In the genomic region with DNA sequence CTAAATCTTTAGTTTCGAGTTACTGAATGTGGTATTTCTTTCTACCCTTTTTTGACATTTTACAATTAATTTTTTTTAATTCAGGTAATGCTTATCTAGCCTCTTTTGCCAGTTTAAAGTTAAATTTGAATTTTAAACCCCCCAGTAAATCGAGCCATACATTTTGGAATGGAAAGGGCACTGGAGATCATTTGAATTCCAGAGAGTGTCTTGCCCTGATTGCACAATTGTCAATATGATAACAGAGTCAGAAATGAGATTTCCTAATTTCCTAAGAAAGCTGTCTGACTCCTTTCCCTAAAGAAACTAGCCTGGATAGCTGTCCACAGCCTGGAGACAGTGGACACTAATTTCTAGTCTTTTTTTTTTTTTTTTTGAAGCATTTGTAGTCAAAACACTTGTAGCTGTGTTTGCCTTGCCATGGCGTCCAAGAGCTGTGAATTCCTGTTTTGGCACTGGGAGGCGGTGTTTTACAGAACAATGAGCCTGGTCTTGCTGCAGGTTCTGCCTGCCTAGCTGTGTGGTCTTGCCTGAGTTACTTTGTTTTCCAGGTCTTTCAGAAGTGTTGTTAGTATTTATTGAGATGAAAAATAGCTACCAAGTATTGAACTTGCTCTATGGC, we compare ENCODE assay signal across 8 mouse cellular contexts. TPM values are rescaled to one million over a fixed set of nuclear protein-coding genes. Genes with fewer than 3 reads are reported as not detected.
DNase-seq lines count a peak whose midpoint lies in the region; ATAC-seq and TF ChIP-seq lines count a peak whose summit lies in the region.

No protein-coding gene starts in this region.

- peaks cover 60% of the 10 kb centered on the region for H3K79me2 ChIP-seq in C2C12 (ENCODE audit: control insufficient read depth, insufficient read depth)

- no peak overlapping the region for H3K9ac ChIP-seq in embryonic facial prominence, embryonic 13.5 days
- H3K9ac ChIP-seq in lung, embryonic 16.5 days (ENCODE audit: low read length), result no peak overlapping the region

- in situ Hi-C loops in Patski (cut with MboI; ENCODE audit: low pct_unique_long_range_greater_than_20kb), result no loop called here

- no peak for TF ChIP-seq CTCF in C2C12 (IDR thresholded peaks at IDR 0.05; ENCODE audit: control insufficient read depth, insufficient read depth, insufficient read length)
- peak; percentile 79 for TF ChIP-seq CTCF in Patski (IDR thresholded peaks at IDR 0.05)
- TF ChIP-seq CTCF in layer of hippocampus, adult 2 months (conservative IDR thresholded peaks at IDR 0.05), result peak; percentile 78

- intact Hi-C loops in heart, postnatal 10 days (cut with DNase I), result loop anchor here (1.0 kb wide), 1 partner anchor 75 kb away; no protein-coding TSS in a partner anchor

- H3K27me3 ChIP-seq in C2C12 (ENCODE audit: control insufficient read depth, insufficient read depth, insufficient read length) (no peaks in the 10 kb centered on the region), Patski (no peaks in the 10 kb centered on the region)
- H3K27me3 ChIP-seq in embryonic facial prominence, embryonic 13.5 days, result no peaks in the 10 kb centered on the region
- no peaks in the 10 kb centered on the region for H3K27me3 ChIP-seq in lung, embryonic 16.5 days (ENCODE audit: control insufficient read depth, insufficient read depth, low read depth, low read length)

- no peak overlapping the region for H3ac ChIP-seq in C2C12 (ENCODE audit: control insufficient read depth, insufficient read length, low read depth)

- H3K27ac ChIP-seq in embryonic facial prominence, embryonic 13.5 days, result no peak overlapping the region
- H3K27ac ChIP-seq in layer of hippocampus, adult 2 months, result peak overlapping the region; percentile 100
- H3K27ac ChIP-seq in lung, embryonic 16.5 days (ENCODE audit: low read length), result peak overlapping the region; percentile 98

- 60% methylated on average over 4 of the region's 4 CpGs for WGBS in embryonic facial prominence, embryonic 13.5 days
- WGBS in lung, embryonic 16.5 days, result 37% methylated on average over 4 of the region's 4 CpGs

- peak; percentile 28 for ATAC-seq in Patski
- no peak for ATAC-seq in embryonic facial prominence, embryonic 13.5 days (ENCODE audit: insufficient number of reproducible peaks, insufficient read depth, low FRiP score, low TSS enrichment, low read depth)
- no peak for ATAC-seq in lung, embryonic 16.5 days (ENCODE audit: low read depth)

- peak overlapping the region; percentile 69 for H3K4me2 ChIP-seq in embryonic facial prominence, embryonic 13.5 days
- peak overlapping the region; percentile 75 for H3K4me2 ChIP-seq in lung, embryonic 16.5 days (ENCODE audit: low read depth, low read length)

- no peak overlapping the region for H3K4me3 ChIP-seq in C2C12 (ENCODE audit: insufficient read depth, poor library complexity, severe bottlenecking)
- H3K4me3 ChIP-seq in embryonic facial prominence, embryonic 13.5 days, result no peak overlapping the region
- H3K4me3 ChIP-seq in layer of hippocampus, adult 2 months, result peak overlapping the region; percentile 85
- H3K4me3 ChIP-seq in lung, embryonic 16.5 days (ENCODE audit: low read length), result 0 out of 2 replicates have a peak overlapping the region, but pooled peaks have one; percentile 4

- peaks cover 22% of the 10 kb centered on the region for H3K79me3 ChIP-seq in C2C12 (ENCODE audit: low read depth)

- no peaks in the 10 kb centered on the region for H3K9me3 ChIP-seq in embryonic facial prominence, embryonic 13.5 days
- H3K9me3 ChIP-seq in lung, embryonic 16.5 days (ENCODE audit: control insufficient read depth, low read length), result no peaks in the 10 kb centered on the region

- peaks cover 36% of the 10 kb centered on the region for H3K4me1 ChIP-seq in embryonic facial prominence, embryonic 13.5 days
- peaks cover 24% of the 10 kb centered on the region for H3K4me1 ChIP-seq in lung, embryonic 16.5 days (replicated peaks; ENCODE audit: control insufficient read depth, insufficient read depth, low read length)

- peaks cover 7% of the 10 kb centered on the region for H3K36me3 ChIP-seq in C2C12 (ENCODE audit: control insufficient read depth, insufficient read depth)
- H3K36me3 ChIP-seq in embryonic facial prominence, embryonic 13.5 days, result peaks cover 11% of the 10 kb centered on the region
- peaks cover 1% of the 10 kb centered on the region for H3K36me3 ChIP-seq in lung, embryonic 16.5 days (ENCODE audit: control insufficient read depth, insufficient read depth, low read length)

- POLR2A ChIA-PET in Patski (lab: Charles Lee), result interaction anchor here (1.0 to 2.1 kb wide), 3 partner anchors 10 to 157 kb away, joined by 3 to 5 read pairs (median 5); partner anchors contain the start of gene Spata20

- no peak for DNase-seq in Patski (ENCODE audit: low read depth, low spot score)
- DNase-seq in heart, postnatal 10 days, result peak; percentile 69 to 74
- DNase-seq in layer of hippocampus, adult 2 months (ENCODE audit: low spot score in 2 of 2), result peak; percentile 68 to 76
- DNase-seq in right cerebral cortex, adult 2 months (ENCODE audit: low spot score in 2 of 2), result peak; percentile 72
- DNase-seq in spleen, adult 18-20 months, result no peak

- CTCF ChIA-PET in Patski (lab: Charles Lee), result interaction anchor here (1.1 to 7.6 kb wide), 10 partner anchors 8 to 217 kb away, joined by 3 to 56 read pairs (median 4); partner anchors contain the start of genes Epn3 and Spata20

TF ChIP-seq in C2C12, 6 proteins besides CTCF, POLR2A, EP300 and RAD21:
- no peak for TF ChIP-seq MAX (IDR thresholded peaks at IDR 0.05)
- TF ChIP-seq CEBPB (IDR thresholded peaks at IDR 0.05; ENCODE audit: low read depth), result peak; percentile 65
TF ChIP-seq in C2C12: peak in this region for 1.

RNA-seq across cellular contexts. Expression of gene Ankrd40, which starts 1.6 kb away (rescaled TPM):
- 66.9 TPM for polyA plus RNA-seq in C2C12 (2012; fragmentation: generic; extraction: Trizol)
- 102 TPM for polyA plus RNA-seq in Patski (2021)
- polyA plus RNA-seq in embryonic facial prominence, embryonic 13.5 days (2015; fragmentation: Nextera tagmentation; extraction: Ambion mirVana), result 16.6 and 17.1 TPM in 2 replicates
- total RNA-seq in heart, postnatal 10 days (2021), result 100 to 1,000 TPM; 213 to 228 TPM
- total RNA-seq in layer of hippocampus, adult 2 months (2021), result 100 to 1,000 TPM; 113 to 119 TPM
- polyA plus RNA-seq in lung, embryonic 16.5 days (2015; fragmentation: Nextera tagmentation; extraction: Ambion mirVana), result 11.5 and 12.2 TPM in 2 replicates

RNA-seq across cellular contexts. Expression of gene Luc7l3, which starts 7.6 kb away (rescaled TPM):
- 21.3 TPM for polyA plus RNA-seq in C2C12 (2012; fragmentation: generic; extraction: Trizol)
- polyA plus RNA-seq in Patski (2021), result 96.3 TPM
- polyA plus RNA-seq in embryonic facial prominence, embryonic 13.5 days (2015; fragmentation: Nextera tagmentation; extraction: Ambion mirVana), result 160 and 162 TPM in 2 replicates
- 10 to 100 TPM; 44.2 to 48.1 TPM for total RNA-seq in heart, postnatal 10 days (2021)
- 100 to 1,000 TPM; 115 to 132 TPM for total RNA-seq in layer of hippocampus, adult 2 months (2021)
- polyA plus RNA-seq in lung, embryonic 16.5 days (2015; fragmentation: Nextera tagmentation; extraction: Ambion mirVana), result 99.0 and 105 TPM in 2 replicates

RNA-seq across cellular contexts. Expression of gene Gm21885, which starts 47.7 kb away (rescaled TPM):
- not detected for polyA plus RNA-seq in C2C12 (2012; fragmentation: generic; extraction: Trizol)
- polyA plus RNA-seq in Patski (2021), result not detected
- 0.37 TPM in 1 of 2 replicates, not detected in the other for polyA plus RNA-seq in embryonic facial prominence, embryonic 13.5 days (2015; fragmentation: Nextera tagmentation; extraction: Ambion mirVana)
- total RNA-seq in heart, postnatal 10 days (2021), result not detected
- not detected for total RNA-seq in layer of hippocampus, adult 2 months (2021)
- polyA plus RNA-seq in lung, embryonic 16.5 days (2015; fragmentation: Nextera tagmentation; extraction: Ambion mirVana), result 0.33 TPM in 1 of 2 replicates, not detected in the other

Comparison
In these comparisons a context has a peak if more than half of its experiments do, and no peak if none do; other contexts are left out.
1. H3K4me3 ChIP-seq: peak in layer of hippocampus, adult 2 months (single experiment) and lung, embryonic 16.5 days (single experiment); none in C2C12 (single experiment) and embryonic facial prominence, embryonic 13.5 days (single experiment).
2. DNase-seq: peak in heart, postnatal 10 days (2 of 2), layer of hippocampus, adult 2 months (2 of 2) and right cerebral cortex, adult 2 months (2 of 2); none in Patski (single experiment) and spleen, adult 18-20 months (0 of 2).